8 mouse cellular contexts compared by ENCODE assay signal in the genomic region with DNA sequence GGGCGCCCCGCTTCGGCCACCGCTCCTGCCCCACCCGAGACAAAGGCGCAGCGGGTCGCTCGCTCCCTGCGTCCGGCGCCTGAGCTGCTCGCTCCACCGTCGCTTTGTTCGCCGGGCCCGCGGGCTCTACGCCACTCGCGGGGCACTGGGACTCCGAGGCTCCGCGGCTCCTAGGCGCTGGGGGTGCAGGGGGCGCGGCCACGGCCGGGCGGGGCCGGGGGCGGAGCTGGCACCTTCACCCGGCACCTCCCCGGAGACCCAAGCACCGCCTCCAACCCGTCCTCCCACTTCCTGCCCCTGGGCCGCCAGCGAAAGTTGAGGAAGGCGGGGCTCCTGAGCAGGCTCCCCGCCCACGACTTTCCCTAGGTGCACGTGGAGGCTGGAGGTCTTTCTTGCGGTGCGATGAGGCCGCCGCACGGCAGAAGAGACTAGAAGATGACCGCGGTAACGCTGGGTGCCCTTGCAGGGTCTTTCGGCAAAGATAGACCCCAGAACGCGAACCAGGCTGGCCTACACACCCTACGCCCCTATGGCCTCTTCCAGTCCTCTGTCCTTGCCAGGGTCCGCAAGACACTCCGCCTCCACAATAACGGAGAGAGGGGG. TPM values are rescaled to one million over a fixed set of nuclear protein-coding genes. Genes with fewer than 3 reads are reported as not detected.
DNase-seq lines count a peak whose midpoint lies in the region; ATAC-seq and TF ChIP-seq lines count a peak whose summit lies in the region.

A gene (minus strand): TSS at position 179 of the 603 bp plus-strand sequence.

- ATAC-seq in forebrain, embryonic 16.5 days: peak; percentile 89
- peak; percentile 93 for ATAC-seq in lung, embryonic 15.5 days (ENCODE audit: borderline replicate concordance, extremely low read depth, low FRiP score, low TSS enrichment)

- no peaks in the 10 kb centered on the region for H3K27me3 ChIP-seq in forebrain, embryonic 16.5 days (replicated peaks; ENCODE audit: control insufficient read depth, insufficient read depth, low read length)
- H3K27me3 ChIP-seq in lung, embryonic 15.5 days: no peaks in the 10 kb centered on the region

- DNase-seq in MEL-GATA-1-ER (ENCODE audit: extremely low read depth, low read depth): peak; percentile 71
- peak; percentile 70 to 72 for DNase-seq in cerebellum, adult 18-20 months
- DNase-seq in heart, postnatal 25 days (ENCODE audit: low spot score): peak; percentile 86
- DNase-seq in layer of hippocampus, adult 2 months (ENCODE audit: low spot score in 2 of 2): peak; percentile 71 to 81
- DNase-seq in thymus, adult 18-20 months: peak; percentile 94 to 95

- peak within 1 kb of the TSS; percentile 89 for H3K4me3 ChIP-seq in forebrain, embryonic 16.5 days (replicated peaks; ENCODE audit: low read length)
- peak within 1 kb of the TSS; percentile 76 for H3K4me3 ChIP-seq in layer of hippocampus, adult 2 months
- peak within 1 kb of the TSS; percentile 91 for H3K4me3 ChIP-seq in lung, embryonic 15.5 days
- peak within 1 kb of the TSS; percentile 77 for H3K4me3 ChIP-seq in olfactory bulb, adult 2 months (ENCODE audit: insufficient read depth, low read depth, low read length)

- H3K36me3 ChIP-seq in forebrain, embryonic 16.5 days (ENCODE audit: control insufficient read depth, insufficient read depth): no peaks in the 10 kb centered on the region
- no peaks in the 10 kb centered on the region for H3K36me3 ChIP-seq in lung, embryonic 15.5 days

- no peaks in the 10 kb centered on the region for H3K9me3 ChIP-seq in forebrain, embryonic 16.5 days (ENCODE audit: control insufficient read depth, low read length)
- H3K9me3 ChIP-seq in lung, embryonic 15.5 days: no peaks in the 10 kb centered on the region

- intact Hi-C loops in heart, postnatal 25 days (cut with DNase I): no loop called here

- H3K9ac ChIP-seq in forebrain, embryonic 16.5 days (replicated peaks; ENCODE audit: low read depth, low read length): peak within 1 kb of the TSS; percentile 89
- peak within 1 kb of the TSS; percentile 84 for H3K9ac ChIP-seq in lung, embryonic 15.5 days

- peaks cover 40% of the 10 kb centered on the region for H3K4me1 ChIP-seq in forebrain, embryonic 16.5 days (replicated peaks; ENCODE audit: control insufficient read depth, insufficient read depth, low read length)
- H3K4me1 ChIP-seq in lung, embryonic 15.5 days: peaks cover 44% of the 10 kb centered on the region
- peaks cover 52% of the 10 kb centered on the region for H3K4me1 ChIP-seq in olfactory bulb, adult 2 months (ENCODE audit: control insufficient read depth, insufficient read depth, low read length)

- WGBS in forebrain, embryonic 16.5 days: under 1% methylated on average over 52 of the region's 58 CpGs
- 1% methylated on average over 58 of the region's 58 CpGs for WGBS in lung, embryonic 15.5 days
- 2% methylated on average over 58 of the region's 58 CpGs for WGBS in olfactory bulb, adult 2 months

- peak within 1 kb of the TSS; percentile 82 for H3K27ac ChIP-seq in forebrain, embryonic 16.5 days (ENCODE audit: low read length)
- H3K27ac ChIP-seq in layer of hippocampus, adult 2 months: peak within 1 kb of the TSS; percentile 65; the same call in 1 of the 2 replicates
- H3K27ac ChIP-seq in lung, embryonic 15.5 days: peak within 1 kb of the TSS; percentile 88
- H3K27ac ChIP-seq in olfactory bulb, adult 2 months (ENCODE audit: insufficient read depth, low read depth, low read length): peak within 1 kb of the TSS; percentile 39

- H3K4me2 ChIP-seq in forebrain, embryonic 16.5 days (ENCODE audit: low read length): peak within 1 kb of the TSS; percentile 96
- H3K4me2 ChIP-seq in lung, embryonic 15.5 days: peak within 1 kb of the TSS; percentile 97

- peak; percentile 33; the same call in 1 of the 2 replicates for TF ChIP-seq POLR2A in olfactory bulb, adult 2 months (IDR thresholded peaks at IDR 0.05; ENCODE audit: insufficient read depth, low read depth, low read length)

- TF ChIP-seq CTCF in layer of hippocampus, adult 2 months (conservative IDR thresholded peaks at IDR 0.05): no peak; the same call in 1 of the 2 replicates
- TF ChIP-seq CTCF in olfactory bulb, adult 2 months (IDR thresholded peaks at IDR 0.05; ENCODE audit: insufficient read depth, low read depth, low read length): no peak

RNA-seq across cellular contexts. Expression of the gene that starts here (rescaled TPM):
- polyA plus RNA-seq in forebrain, embryonic 16.5 days (2015; fragmentation: Nextera tagmentation; extraction: Ambion mirVana): 11.9 and 13.1 TPM in 2 replicates
- 10 to 100 TPM; 12.7 to 13.6 TPM for total RNA-seq in heart, postnatal 25 days (2021)
- 10 to 100 TPM; 10.9 to 11.0 TPM for total RNA-seq in layer of hippocampus, adult 2 months (2021)
- polyA plus RNA-seq in lung, embryonic 15.5 days (2015; fragmentation: Nextera tagmentation; extraction: Ambion mirVana): 9.0 and 9.7 TPM in 2 replicates
- polyA plus RNA-seq in olfactory bulb, adult 2 months (2012; ENCODE audit: insufficient read depth, insufficient read length, low replicate concordance, missing spikeins): not detected in 2 replicates

Comparison
In these comparisons a context has a peak if more than half of its experiments do, and no peak if none do; other contexts are left out.
1. Peak in every context shown above with its lines: DNase-seq, ATAC-seq, H3K4me3 ChIP-seq and H3K27ac ChIP-seq.